Mouse (Mus musculus) frontal cortex, postnatal 36 days (tissue): ENCODE data around the gene Cdc42ep5.
A peak's percentile ranks its signal among the peaks of the same experiment; 100 is the strongest.

Experiments used
- DNase-seq, 2 experiments: peaks; one replicate each; pipeline ENCODE4 v3.0.0; 2022; ENCODE audit warnings: low spot score in 2 of 2

Cdc42ep5 gene

GRCm38 (mm10) chr7:4126992-4127785, 37.5 kb downstream of the Cdc42ep5 start:
- DNase-seq = no peak

DNA sequence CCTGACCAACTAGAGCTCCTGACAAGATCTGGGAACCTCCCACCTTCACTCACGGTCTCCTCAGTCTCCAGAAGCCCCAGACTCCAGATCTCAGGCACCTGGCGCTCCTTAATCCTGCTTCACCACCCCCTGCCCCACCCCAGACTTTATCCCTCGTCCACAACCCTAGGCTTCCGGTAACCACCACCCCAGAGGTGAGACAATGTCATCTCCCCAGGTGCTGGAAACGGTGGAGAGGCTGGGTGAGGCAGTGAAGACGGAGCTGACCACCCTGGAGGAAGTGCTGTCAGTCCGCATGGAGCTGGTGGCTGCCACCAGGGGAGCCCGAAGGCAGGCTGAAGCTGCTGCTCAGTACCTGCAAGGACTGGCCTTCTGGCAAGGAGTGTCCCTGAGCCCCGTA, 39.4 kb downstream of the Cdc42ep5 start:
- no peak for DNase-seq

DNA sequence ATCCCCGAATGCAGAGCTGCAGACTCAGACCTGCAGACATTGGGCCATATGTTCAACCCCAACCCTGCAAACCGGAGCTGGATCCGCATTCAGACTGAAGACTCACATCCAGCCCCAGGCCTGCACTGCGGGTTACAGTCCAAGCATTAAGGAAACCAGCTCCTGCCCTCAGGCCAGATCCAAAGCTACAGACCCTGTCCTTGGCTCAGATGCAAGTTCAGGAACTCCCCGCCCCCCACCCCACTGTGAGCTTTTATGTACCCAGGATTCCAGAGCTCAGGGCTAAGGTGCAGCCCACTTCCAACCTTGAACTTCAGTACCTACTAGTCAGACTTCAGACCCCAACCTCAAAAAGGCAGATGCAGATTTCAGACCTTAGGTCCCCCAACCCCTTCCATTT, 39.8 kb downstream of the Cdc42ep5 start:
- DNase-seq = no peak

- DNase-seq = peak; percentile 87 to 90
Measured at GRCm38 (mm10) chr7:4124315-4124759, 40.3 kb downstream of the Cdc42ep5 start.

DNA sequence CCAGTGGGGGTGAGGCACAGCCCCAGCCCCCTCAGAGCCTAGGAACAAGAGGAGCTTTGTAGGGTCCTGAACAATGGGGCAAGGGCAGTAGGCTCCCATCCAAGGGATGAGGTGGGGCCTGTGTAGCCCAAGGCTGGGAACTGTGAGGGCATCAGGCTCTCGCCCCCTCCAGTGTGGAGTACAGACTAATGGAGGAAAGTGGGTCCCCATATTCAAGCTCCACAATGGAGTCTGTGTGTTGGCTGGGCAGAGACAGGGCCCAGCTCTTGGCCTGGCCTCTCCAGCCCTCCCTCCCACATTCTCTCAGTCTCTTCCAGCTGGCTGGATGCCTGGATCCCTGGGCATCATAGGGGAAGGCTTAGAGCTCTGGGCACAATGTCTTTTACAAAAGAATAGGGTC, 40.9 kb downstream of the Cdc42ep5 start:
- peak in 1 of 2 experiments; percentile 80 for DNase-seq

DNA sequence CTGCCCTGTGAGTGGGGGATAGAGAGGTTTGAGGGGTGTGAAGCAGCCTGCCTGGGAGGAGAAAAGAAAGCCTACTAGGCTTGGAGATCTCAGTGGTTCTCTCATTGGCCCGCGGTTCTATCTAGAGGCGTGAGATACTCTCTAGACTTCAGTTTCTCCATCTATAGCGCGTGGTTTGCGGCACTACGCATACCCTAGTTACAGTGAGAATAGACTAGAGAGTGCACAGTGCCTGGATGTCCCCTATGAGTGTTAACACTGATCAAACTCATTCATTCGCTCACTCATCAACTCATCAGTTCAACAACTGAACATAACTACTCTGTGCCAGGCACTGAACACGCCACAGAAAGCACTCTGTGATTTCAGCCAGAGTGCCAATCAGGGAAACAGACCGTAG, 41.9 kb downstream of the Cdc42ep5 start:
- no peak for DNase-seq

DNA sequence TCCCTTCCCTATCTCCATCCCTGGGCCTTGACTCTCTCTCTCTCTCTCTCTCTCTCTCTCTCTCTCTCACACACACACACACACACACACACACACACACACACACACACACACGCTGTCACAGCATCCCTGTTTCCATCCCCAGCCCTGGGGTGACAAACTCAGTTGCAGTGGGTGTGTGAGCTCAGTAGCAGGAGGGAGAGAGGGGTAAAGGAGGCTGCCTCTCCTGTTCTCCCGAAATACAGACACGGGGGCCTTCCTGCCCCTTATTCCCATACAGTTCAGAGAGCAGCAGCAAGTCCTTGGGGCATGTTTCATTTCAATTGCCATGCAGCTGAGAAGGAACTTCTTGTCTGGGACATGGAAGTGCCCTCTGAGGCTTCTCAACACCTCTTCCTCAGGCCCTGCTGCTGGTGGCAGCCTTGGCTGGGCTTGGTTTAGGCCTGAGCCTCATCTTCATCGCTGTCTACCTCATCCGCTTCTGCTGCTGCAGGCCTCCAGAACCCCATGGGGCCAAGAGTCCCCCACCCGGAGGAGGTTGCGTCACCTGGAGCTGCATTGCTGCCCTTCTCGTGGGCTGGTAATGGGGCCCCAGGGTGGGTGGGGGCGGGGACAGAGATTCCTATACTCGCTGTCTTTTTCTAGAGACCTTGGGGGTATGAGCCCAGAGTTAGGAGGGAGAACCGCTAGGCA, 42.4 kb downstream of the Cdc42ep5 start:
- DNase-seq = no peak

DNA sequence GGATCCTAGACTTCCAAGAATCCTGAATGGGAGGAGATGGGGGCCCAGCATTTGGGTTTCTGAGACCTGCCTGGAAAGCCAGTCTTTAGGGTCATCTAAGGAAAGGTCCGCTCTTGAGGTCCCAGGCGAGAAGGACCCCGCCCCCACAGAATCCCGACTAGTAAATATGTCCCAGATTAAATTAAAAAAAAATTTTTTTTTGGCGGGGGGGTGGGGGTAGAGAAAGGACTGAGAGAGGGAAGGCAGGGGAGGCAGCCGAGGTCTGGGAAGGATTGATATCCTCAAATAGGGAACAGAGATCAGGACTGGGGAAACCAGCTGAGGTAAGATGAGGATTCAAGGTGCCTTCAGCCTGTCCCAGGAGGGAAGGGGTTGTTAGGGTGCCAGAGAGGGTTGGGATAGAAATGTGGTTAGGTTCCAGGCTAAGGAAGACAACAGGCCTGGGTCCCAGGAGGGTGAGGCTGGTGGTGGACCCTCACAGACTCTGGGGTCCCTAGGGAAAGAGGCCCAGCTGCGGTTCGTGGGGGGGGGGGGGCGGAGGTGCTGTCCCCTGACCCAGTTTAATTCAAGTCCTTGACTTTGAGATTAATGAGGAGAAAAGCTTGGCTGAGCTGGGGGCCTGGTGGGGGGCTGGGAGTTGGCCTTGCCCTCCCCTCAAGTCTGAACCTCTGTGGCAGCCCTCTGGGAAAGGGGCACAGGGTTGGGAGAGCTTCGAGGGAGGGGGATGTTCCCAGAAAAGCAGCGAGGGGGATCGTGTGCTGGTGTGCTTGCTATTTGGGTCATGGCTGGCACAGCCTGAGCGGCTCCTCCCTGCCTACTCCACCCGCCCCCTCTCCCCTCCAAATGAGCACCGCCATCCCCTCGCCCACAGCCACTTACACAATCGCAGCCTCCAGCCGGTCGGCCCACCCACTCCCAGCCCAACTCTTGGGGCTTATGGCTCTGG, 44.4 kb downstream of the Cdc42ep5 start:
- peak in 1 of 2 experiments; percentile 61 for DNase-seq

- DNase-seq = peak in 1 of 2 experiments; percentile 75
Measured at GRCm38 (mm10) chr7:4119344-4119902, 45.2 kb downstream of the Cdc42ep5 start, which contains the start of gene Ttyh1. TSS of gene Ttyh1 (plus strand) at chr7:4119408.

GRCm38 (mm10) chr7:4117050-4117814, 47.4 kb downstream of the Cdc42ep5 start:
- peak in 1 of 2 experiments; percentile 75 for DNase-seq

DNA sequence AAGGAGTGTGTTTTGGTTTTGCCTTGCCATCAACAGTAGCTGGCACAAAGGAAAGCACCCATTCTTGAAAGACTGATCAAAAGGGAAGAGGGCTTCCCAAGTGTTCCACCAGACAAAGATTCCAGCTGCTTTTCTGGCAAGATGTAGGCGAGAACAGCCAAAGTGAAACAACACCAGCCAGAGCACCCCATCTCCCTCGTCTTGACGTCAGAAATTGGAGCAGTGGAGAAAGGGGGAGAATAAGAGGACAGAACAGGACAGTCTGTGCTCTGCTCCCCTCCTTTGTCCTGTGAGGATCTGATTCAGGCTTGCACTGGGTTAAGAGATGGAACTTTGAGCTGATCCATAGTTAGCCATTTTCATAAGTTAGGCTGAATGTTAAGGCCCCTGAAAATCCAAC, 52.9 kb downstream of the Cdc42ep5 start:
- no peak for DNase-seq

DNA sequence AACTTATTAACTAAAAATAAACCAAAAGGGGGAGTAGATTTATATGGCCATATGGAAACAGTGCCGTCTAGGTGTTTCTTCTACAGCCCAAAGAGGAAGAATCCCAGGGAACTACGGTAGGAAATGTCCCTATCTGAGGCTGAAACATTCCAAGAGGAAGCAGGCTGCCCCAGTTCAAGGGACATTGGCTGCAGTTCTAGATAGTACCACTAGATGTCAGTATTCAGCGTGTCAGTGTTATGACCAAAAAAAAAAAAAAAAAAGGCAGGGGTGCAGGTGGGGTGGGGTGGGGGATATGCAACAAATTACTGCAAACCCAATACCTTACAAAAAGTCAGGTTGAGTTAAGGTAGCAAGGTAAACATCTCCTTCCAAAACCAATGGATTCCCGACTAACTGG, 61.2 kb downstream of the Cdc42ep5 start:
- peak in 1 of 2 experiments; percentile 44 for DNase-seq
